Mouse (Mus musculus) spleen, adult 2 months (tissue): ENCODE data around the gene Mapk10. TPM values are rescaled to one million over a fixed set of nuclear protein-coding genes. Genes with fewer than 3 reads are reported as not detected.

ENCODE experiments used
- DNase-seq, 2 experiments: peaks; one replicate each; pipeline versions ENCODE4 v3.0.0 to v3.0.0-alpha.2; 2012 to 2021; ENCODE audit warnings: low spot score in 2 of 2, low read depth in 1 of 2
- H3K27ac ChIP-seq: fragments of 200-500 bp; 2 replicates; pipeline ENCODE4 v1.5.1; 2012; ENCODE audit warnings: low read length, inconsistent platforms; ENCODE audit not compliant: insufficient read depth
- H3K27me3 ChIP-seq: fragments of 200-500 bp; 2 replicates; pipeline ENCODE4 v1.6.1; 2012; ENCODE audit warnings: mild to moderate bottlenecking, moderate library complexity, low read length, inconsistent platforms; ENCODE audit not compliant: control insufficient read depth, insufficient read depth
- H3K36me3 ChIP-seq: fragments of 200-500 bp; 2 replicates; pipeline ENCODE4 v1.6.1; 2012; ENCODE audit warnings: mild to moderate bottlenecking, low read length, inconsistent platforms; ENCODE audit not compliant: control insufficient read depth, insufficient read depth
- H3K4me1 ChIP-seq: fragments of 200-500 bp; 2 replicates; pipeline ENCODE4 v1.6.1; 2011; ENCODE audit warnings: inconsistent platforms; ENCODE audit not compliant: control insufficient read depth, insufficient read depth, insufficient read length
- H3K4me3 ChIP-seq: fragments of 200-500 bp; 2 replicates; pipeline ENCODE4 v1.5.1; 2011; ENCODE audit warnings: mild to moderate bottlenecking, inconsistent platforms; ENCODE audit not compliant: insufficient read depth, insufficient read length; ENCODE audit errors: extremely low read depth
- CTCF ChIP-seq: fragments of 200-500 bp; IDR thresholded peaks from 2 replicates; pipeline ENCODE4 v1.5.1; 2011; ENCODE audit warnings: mild to moderate bottlenecking, inconsistent platforms; ENCODE audit not compliant: insufficient read depth, insufficient read length, insufficient replicate concordance; ENCODE audit errors: extremely low read depth
- POLR2A ChIP-seq: fragments of 200-500 bp; IDR thresholded peaks from 2 replicates; pipeline ENCODE4 v1.6.1; 2011; ENCODE audit warnings: low read depth, low read length, inconsistent platforms
- WGBS: fragments of 180-500 bp; shearing (Covaris S2); methylation state at CpG from one replicate; pipeline ENCODE4 v1.1.7; 2018; 5-methylcytosine and 5-hydroxymethylcytosine counted together
- polyA plus RNA-seq: library from polyadenylated mRNA; depleted of rRNA; stranded (reverse); fragments of >200 nt; gene quantifications from 2 replicates; pipeline ENCODE4 v1.2.3, GENCODE M21; 2012

Mapk10 gene
- polyA plus RNA-seq, 1 experiment: 0.05 TPM

- DNase-seq: no peak
- no peak overlapping the region for H3K27ac ChIP-seq
- no peak overlapping the region for H3K4me3 ChIP-seq
- no peaks in the 10 kb centered on the region for H3K36me3 ChIP-seq
- H3K4me1 ChIP-seq: no peaks in the 10 kb centered on the region
- WGBS: 77% methylated on average over 7 of the region's 7 CpGs
- TF ChIP-seq POLR2A: no peak
- no peak for TF ChIP-seq CTCF
- no peaks in the 10 kb centered on the region for H3K27me3 ChIP-seq
Observed at GRCm38 (mm10) chr5:103002116-103002515, 209.0 kb downstream of the Mapk10 start.

- Histone ChIP-seq H3K36me3 (no peaks in the 10 kb centered on the region), H3K27me3 (no peaks in the 10 kb centered on the region), H3K4me1 (no peaks in the 10 kb centered on the region), H3K4me3 (no peak overlapping the region), H3K27ac (no peak overlapping the region)
- 86% methylated on average over 6 of the region's 6 CpGs for WGBS
- no peak for DNase-seq
- TF ChIP-seq POLR2A (no peak), CTCF (no peak)
Observed at GRCm38 (mm10) chr5:103000572-103000971, 210.6 kb downstream of the Mapk10 start.

- 88% methylated on average over 7 of the region's 7 CpGs for WGBS
- Histone ChIP-seq H3K27ac (no peak overlapping the region), H3K36me3 (no peaks in the 10 kb centered on the region), H3K27me3 (no peaks in the 10 kb centered on the region), H3K4me3 (no peak overlapping the region), H3K4me1 (no peaks in the 10 kb centered on the region)
- no peak for DNase-seq
- no peak for TF ChIP-seq CTCF
- no peak for TF ChIP-seq POLR2A
Observed at GRCm38 (mm10) chr5:102998524-102998923, 212.6 kb downstream of the Mapk10 start.

- Histone ChIP-seq H3K27me3 (no peaks in the 10 kb centered on the region), H3K36me3 (no peaks in the 10 kb centered on the region), H3K4me1 (no peaks in the 10 kb centered on the region), H3K27ac (no peak overlapping the region), H3K4me3 (no peak overlapping the region)
- 93% methylated on average over 11 of the region's 11 CpGs for WGBS
- DNase-seq: no peak
- no peak for TF ChIP-seq POLR2A
- no peak for TF ChIP-seq CTCF
Observed at GRCm38 (mm10) chr5:102997907-102998306, 213.2 kb downstream of the Mapk10 start.

GRCm38 (mm10) chr5:102996331-102996730 lies 214.8 kb downstream of the Mapk10 start:
- no peak for DNase-seq
- H3K4me3 ChIP-seq: no peak overlapping the region
- H3K27me3 ChIP-seq: no peaks in the 10 kb centered on the region
- no peak for TF ChIP-seq CTCF
- no peak for TF ChIP-seq POLR2A
- H3K36me3 ChIP-seq: no peaks in the 10 kb centered on the region
- whole genome bisulfite sequencing: 82% methylated on average over 7 of the region's 7 CpGs
- no peaks in the 10 kb centered on the region for H3K4me1 ChIP-seq
- no peak overlapping the region for H3K27ac ChIP-seq

- H3K27me3 ChIP-seq: no peaks in the 10 kb centered on the region
- H3K4me1 ChIP-seq: no peaks in the 10 kb centered on the region
- no peak for DNase-seq
- TF ChIP-seq POLR2A (no peak), CTCF (no peak)
- no peak overlapping the region for H3K4me3 ChIP-seq
- H3K36me3 ChIP-seq: no peaks in the 10 kb centered on the region
- H3K27ac ChIP-seq: no peak overlapping the region
Observed at GRCm38 (mm10) chr5:102995928-102996327, 215.2 kb downstream of the Mapk10 start.

- TF ChIP-seq CTCF (no peak), POLR2A (no peak)
- H3K27ac ChIP-seq: no peak overlapping the region
- no peaks in the 10 kb centered on the region for H3K4me1 ChIP-seq
- DNase-seq: no peak
- no peak overlapping the region for H3K4me3 ChIP-seq
- no peaks in the 10 kb centered on the region for H3K27me3 ChIP-seq
- no peaks in the 10 kb centered on the region for H3K36me3 ChIP-seq
- 79% methylated on average over 5 of the region's 5 CpGs for WGBS
Observed at GRCm38 (mm10) chr5:102993951-102994350, 217.2 kb downstream of the Mapk10 start.
